Mouse (Mus musculus) forebrain, embryonic 16.5 days (tissue): ENCODE measurements at regions not wholly inside any gene's neighbourhood (a gene's known extent, or its start where the extent isn't known, plus 50 kb on each side); places are given as distances from the start of the nearest gene placed in this dataset.

Experiments used
- ATAC-seq: fragments of 200-750 bp; cut with Nextera tagmentation; 2 replicates; pipeline ENCODE4 v1.8.0; 2017; ENCODE audit warnings: mild to moderate bottlenecking, moderate library complexity
- H3K27ac ChIP-seq: fragments of 300-500 bp; sonication (generic); 2 replicates; pipeline ENCODE4 v1.5.1; 2014; ENCODE audit warnings: low read length, control low read depth
- H3K27me3 ChIP-seq: fragments of 300-500 bp; sonication (generic); replicated peaks from 2 replicates; pipeline ENCODE4 v1.6.1; 2014; ENCODE audit warnings: low read length; ENCODE audit not compliant: control insufficient read depth, insufficient read depth
- H3K36me3 ChIP-seq: fragments of 300-500 bp; sonication (generic); 2 replicates; pipeline ENCODE4 v1.6.1; 2014; ENCODE audit not compliant: control insufficient read depth, insufficient read depth
- H3K4me1 ChIP-seq: fragments of 300-500 bp; sonication (generic); replicated peaks from 2 replicates; pipeline ENCODE4 v1.6.1; 2014; ENCODE audit warnings: low read length; ENCODE audit not compliant: control insufficient read depth, insufficient read depth
- H3K4me2 ChIP-seq: fragments of 300-500 bp; sonication (generic); 2 replicates; pipeline ENCODE4 v1.6.1; 2014; ENCODE audit warnings: mild to moderate bottlenecking, low read length, control low read depth
- H3K4me3 ChIP-seq: fragments of 300-500 bp; sonication (generic); replicated peaks from 2 replicates; pipeline ENCODE4 v1.5.1; 2014; ENCODE audit warnings: mild to moderate bottlenecking, low read length, control low read depth
- H3K9ac ChIP-seq: fragments of 300-500 bp; sonication (generic); replicated peaks from 2 replicates; pipeline ENCODE4 v1.6.1; 2014; ENCODE audit warnings: low read depth, low read length, control low read depth
- H3K9me3 ChIP-seq: fragments of 300-500 bp; sonication (generic); 2 replicates; pipeline ENCODE4 v1.6.1; 2016; ENCODE audit warnings: low read length; ENCODE audit not compliant: control insufficient read depth
- WGBS: fragments of 180-500 bp; shearing (Covaris S2); extraction: QIAGEN DNeasy Blood & Tissue Kit; methylation state at CpG from one replicate; pipeline ENCODE4 v1.1.7; 2014; 5-methylcytosine and 5-hydroxymethylcytosine counted together

- Histone ChIP-seq H3K36me3 (no peaks in the 10 kb centered on the region), H3K27me3 (no peaks in the 10 kb centered on the region), H3K4me1 (peaks cover 31% of the 10 kb centered on the region), H3K9ac (no peak overlapping the region), H3K4me2 (no peak overlapping the region; the same call in 1 of the 2 replicates), H3K27ac (no peak overlapping the region; the same call in 1 of the 2 replicates), H3K9me3 (no peaks in the 10 kb centered on the region), H3K4me3 (no peak overlapping the region)
- peak; percentile 24; the same call in 1 of the 2 replicates for ATAC-seq
- 19% methylated on average over 12 of the region's 12 CpGs for WGBS
Observed at GRCm38 (mm10) chr11:113121307-113121706, 339.3 kb downstream of the Sox9 start.

- H3K36me3 ChIP-seq, result no peaks in the 10 kb centered on the region
- no peak overlapping the region for H3K4me3 ChIP-seq
- no peak overlapping the region for H3K4me2 ChIP-seq
- no peak overlapping the region for H3K9ac ChIP-seq
- 0 out of 2 replicates have a peak overlapping the region, but pooled peaks have one; percentile 25 for H3K27ac ChIP-seq
- H3K4me1 ChIP-seq, result peaks cover 31% of the 10 kb centered on the region
- H3K9me3 ChIP-seq, result no peaks in the 10 kb centered on the region
- no peaks in the 10 kb centered on the region for H3K27me3 ChIP-seq
- 39% methylated on average over 9 of the region's 9 CpGs for WGBS
- ATAC-seq, result no peak
Observed at GRCm38 (mm10) chr11:113122137-113122536, 340.1 kb downstream of the Sox9 start.

GRCm38 (mm10) chr11:113122964-113123363, 340.9 kb downstream of the Sox9 start:
- H3K4me1 ChIP-seq, result peaks cover 31% of the 10 kb centered on the region
- H3K36me3 ChIP-seq, result no peaks in the 10 kb centered on the region
- no peak overlapping the region for H3K9ac ChIP-seq
- no peak overlapping the region for H3K4me2 ChIP-seq
- no peak overlapping the region for H3K4me3 ChIP-seq
- H3K27ac ChIP-seq, result no peak overlapping the region
- H3K9me3 ChIP-seq, result no peaks in the 10 kb centered on the region
- no peaks in the 10 kb centered on the region for H3K27me3 ChIP-seq
- WGBS, result 48% methylated on average over 2 of the region's 2 CpGs
- no peak for ATAC-seq

- WGBS, result 35% methylated on average over 7 of the region's 7 CpGs
- no peak overlapping the region for H3K9ac ChIP-seq
Observed at GRCm38 (mm10) chr11:113125832-113126231, 343.8 kb downstream of the Sox9 start.

GRCm38 (mm10) chr11:113129192-113129591, 347.2 kb downstream of the Sox9 start:
- WGBS, result 80% methylated on average over 5 of the region's 5 CpGs

More at GRCm38 (mm10) chr11:113125832-113126231, 343.8 kb downstream of the Sox9 start:
- no peak overlapping the region for H3K4me3 ChIP-seq
- peaks cover 24% of the 10 kb centered on the region for H3K4me1 ChIP-seq
- no peak overlapping the region for H3K27ac ChIP-seq
- H3K27me3 ChIP-seq, result no peaks in the 10 kb centered on the region
- no peaks in the 10 kb centered on the region for H3K9me3 ChIP-seq
- H3K36me3 ChIP-seq, result peaks cover 8% of the 10 kb centered on the region; the same call in 1 of the 2 replicates
- H3K4me2 ChIP-seq, result no peak overlapping the region
- no peak for ATAC-seq

GRCm38 (mm10) chr11:113129975-113130374, 348.0 kb downstream of the Sox9 start:
- no peaks in the 10 kb centered on the region for H3K9me3 ChIP-seq
- H3K4me1 ChIP-seq, result peaks cover 17% of the 10 kb centered on the region
- no peaks in the 10 kb centered on the region for H3K27me3 ChIP-seq
- no peak for ATAC-seq
- H3K4me3 ChIP-seq, result no peak overlapping the region
- no peak overlapping the region for H3K9ac ChIP-seq
- peaks cover 8% of the 10 kb centered on the region; the same call in 1 of the 2 replicates for H3K36me3 ChIP-seq
- H3K27ac ChIP-seq, result no peak overlapping the region
- 99% methylated on average over 7 of the region's 7 CpGs for WGBS
- H3K4me2 ChIP-seq, result no peak overlapping the region

More at GRCm38 (mm10) chr11:113129192-113129591, 347.2 kb downstream of the Sox9 start:
- Histone ChIP-seq H3K4me2 (no peak overlapping the region), H3K27ac (no peak overlapping the region), H3K9ac (no peak overlapping the region), H3K4me1 (peaks cover 17% of the 10 kb centered on the region), H3K4me3 (no peak overlapping the region), H3K9me3 (no peaks in the 10 kb centered on the region), H3K36me3 (peaks cover 8% of the 10 kb centered on the region; the same call in 1 of the 2 replicates), H3K27me3 (no peaks in the 10 kb centered on the region)
- no peak for ATAC-seq

- WGBS, result 76% methylated on average over 23 of the region's 23 CpGs
- Histone ChIP-seq H3K4me2 (no peak overlapping the region), H3K9ac (no peak overlapping the region), H3K9me3 (no peaks in the 10 kb centered on the region), H3K4me3 (no peak overlapping the region), H3K36me3 (peaks cover 8% of the 10 kb centered on the region; the same call in 1 of the 2 replicates), H3K27me3 (no peaks in the 10 kb centered on the region), H3K27ac (no peak overlapping the region), H3K4me1 (peaks cover 15% of the 10 kb centered on the region)
- peak; percentile 58 for ATAC-seq
Observed at GRCm38 (mm10) chr11:113132078-113133064, 350.3 kb downstream of the Sox9 start.

GRCm38 (mm10) chr11:113133407-113133806, 351.4 kb downstream of the Sox9 start:
- no peak for ATAC-seq
- no peak overlapping the region for H3K4me3 ChIP-seq

GRCm38 (mm10) chr11:113135261-113135660, 353.2 kb downstream of the Sox9 start:
- Histone ChIP-seq H3K27ac (no peak overlapping the region), H3K27me3 (no peaks in the 10 kb centered on the region), H3K9ac (no peak overlapping the region), H3K4me1 (peaks cover 29% of the 10 kb centered on the region), H3K4me2 (no peak overlapping the region), H3K9me3 (no peaks in the 10 kb centered on the region), H3K4me3 (no peak overlapping the region), H3K36me3 (0 out of 2 replicates have a peak, but pooled peaks cover under 1% of the 10 kb centered on the region)
- no peak for ATAC-seq
- 32% methylated on average over 5 of the region's 5 CpGs for WGBS

More at GRCm38 (mm10) chr11:113133407-113133806, 351.4 kb downstream of the Sox9 start:
- Histone ChIP-seq H3K9me3 (no peaks in the 10 kb centered on the region), H3K27ac (no peak overlapping the region), H3K36me3 (peaks cover 8% of the 10 kb centered on the region; the same call in 1 of the 2 replicates), H3K9ac (no peak overlapping the region), H3K4me2 (no peak overlapping the region), H3K4me1 (peaks cover 17% of the 10 kb centered on the region), H3K27me3 (no peaks in the 10 kb centered on the region)
- WGBS, result 91% methylated on average over 4 of the region's 4 CpGs
